Mouse (Mus musculus): ENCODE measurements around the gene Rimkla.
"Not testable (repeated sequence)": the region's sequence is repeated elsewhere in the genome, so short reads cannot be mapped to it uniquely, and the experiment has no call there.

Rimkla gene

DNA sequence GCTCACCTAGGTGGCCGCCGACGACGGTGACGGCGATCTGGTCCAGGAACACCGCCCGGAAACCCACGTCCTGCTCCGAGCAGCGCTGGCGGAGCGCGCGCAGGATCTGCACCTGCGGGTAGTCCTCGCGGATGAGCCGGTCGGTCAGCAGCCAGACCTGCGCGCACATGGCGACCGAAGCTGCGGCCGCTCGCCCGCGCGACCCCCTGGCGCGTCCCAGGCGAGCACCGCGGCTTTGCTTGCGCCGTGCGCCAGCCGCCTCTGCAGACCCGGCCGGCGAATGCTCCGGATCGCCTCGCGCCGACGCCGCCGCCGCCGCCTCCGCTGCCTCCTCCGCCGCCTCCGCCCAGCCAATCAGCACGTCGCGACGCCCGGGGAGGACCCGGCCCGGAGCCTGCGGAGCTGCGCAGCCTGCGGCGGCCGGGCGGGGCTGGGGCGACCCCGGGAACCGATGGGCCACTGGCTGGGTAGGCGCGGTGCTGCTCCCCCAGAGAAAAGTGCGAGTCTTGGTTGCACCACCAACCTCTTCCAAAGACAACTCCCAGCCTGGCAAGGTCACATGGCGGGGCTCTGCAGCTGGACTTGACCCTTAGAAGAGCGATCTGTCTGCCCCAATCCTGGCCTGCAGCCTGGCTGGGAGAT lies at the start of gene Rimkla:
Gene Rimkla, minus strand, starts transcription at position 338 of the 642 bp plus-strand sequence.
- ATAC-seq (ENCODE audit: insufficient number of reproducible peaks, low FRiP score, low TSS enrichment), result peak; percentile 90

DNA sequence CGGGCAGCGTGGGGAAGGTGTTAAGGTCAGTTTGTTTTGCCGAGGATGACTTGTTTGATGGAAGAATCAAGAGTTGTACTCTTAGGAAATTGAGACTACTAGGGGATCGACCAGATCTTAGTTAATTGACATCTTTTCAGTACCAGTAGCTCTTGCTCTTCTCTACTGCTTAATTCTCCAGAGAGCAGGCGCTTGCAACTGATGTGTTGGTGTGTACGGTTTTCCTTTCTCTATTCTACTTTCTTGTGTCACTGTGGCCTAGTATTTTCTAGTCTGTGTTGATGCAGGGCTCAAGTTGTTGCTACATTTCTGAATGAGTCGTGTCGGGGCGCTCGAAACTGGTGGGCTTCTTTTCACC lies 48.1 kb upstream of the Rimkla start:
- no peak for ATAC-seq (ENCODE audit: insufficient number of reproducible peaks, low FRiP score, low TSS enrichment)

- ATAC-seq (ENCODE audit: insufficient number of reproducible peaks, low FRiP score, low TSS enrichment), result peak; percentile 45
These were observed 47.6 kb upstream of the Rimkla start for GRCm38 (mm10) chr4:119539836-119540532.

DNA sequence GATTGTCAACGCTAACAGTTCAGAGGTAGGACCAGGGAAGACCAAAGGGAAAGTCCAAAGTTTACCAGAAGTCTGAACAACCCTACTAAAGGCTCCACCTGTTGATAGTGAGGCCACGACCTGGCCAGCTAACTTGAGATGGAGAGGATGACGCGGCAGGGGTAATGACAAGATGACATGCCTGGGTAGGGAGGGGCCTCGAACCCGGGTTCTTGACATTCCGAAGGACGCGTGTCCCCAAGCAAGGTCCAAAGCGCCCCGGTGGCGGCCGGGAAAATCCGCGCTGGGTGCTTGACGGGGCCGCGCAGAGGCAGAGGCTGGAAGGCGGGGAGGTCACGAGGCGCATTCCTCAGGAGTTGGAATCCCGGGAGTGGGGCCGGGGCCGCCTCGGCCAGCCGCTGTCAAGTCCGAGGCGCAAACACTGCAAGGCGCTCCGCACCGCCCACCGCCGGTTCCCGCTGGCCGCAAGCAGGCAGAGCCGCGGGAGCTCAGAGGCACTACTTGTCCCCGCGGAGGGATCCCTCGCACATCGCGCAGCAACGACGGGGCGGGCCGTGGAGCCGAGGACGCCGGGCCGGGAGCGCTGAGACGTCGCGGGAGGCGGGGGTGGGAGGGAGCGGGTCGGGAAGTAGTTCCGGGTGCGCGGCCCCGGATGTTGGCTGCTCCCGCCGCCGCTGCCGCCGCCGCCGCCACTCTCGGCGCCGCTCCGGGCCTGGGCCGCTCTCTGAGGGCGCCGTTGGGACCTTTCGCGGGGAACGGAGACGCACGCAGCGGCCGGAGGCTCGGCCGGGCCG lies 46.8 kb upstream of the Rimkla start, which contains the start of gene Frg2f1:
Gene Frg2f1, minus strand, starts transcription at position 499 of the 794 bp plus-strand sequence.
- ATAC-seq (ENCODE audit: insufficient number of reproducible peaks, low FRiP score, low TSS enrichment), result peak; percentile 86

GRCm38 (mm10) chr4:119537436-119537835 lies 45.0 kb upstream of the Rimkla start:
- no peak for ATAC-seq (ENCODE audit: insufficient number of reproducible peaks, low FRiP score, low TSS enrichment)

GRCm38 (mm10) chr4:119536615-119537014 lies 44.2 kb upstream of the Rimkla start, which contains the start of gene Foxj3:
Foxj3 (plus strand) TSS chr4:119537004.
- ATAC-seq (ENCODE audit: insufficient number of reproducible peaks, low FRiP score, low TSS enrichment), result not testable (repeated sequence)

DNA sequence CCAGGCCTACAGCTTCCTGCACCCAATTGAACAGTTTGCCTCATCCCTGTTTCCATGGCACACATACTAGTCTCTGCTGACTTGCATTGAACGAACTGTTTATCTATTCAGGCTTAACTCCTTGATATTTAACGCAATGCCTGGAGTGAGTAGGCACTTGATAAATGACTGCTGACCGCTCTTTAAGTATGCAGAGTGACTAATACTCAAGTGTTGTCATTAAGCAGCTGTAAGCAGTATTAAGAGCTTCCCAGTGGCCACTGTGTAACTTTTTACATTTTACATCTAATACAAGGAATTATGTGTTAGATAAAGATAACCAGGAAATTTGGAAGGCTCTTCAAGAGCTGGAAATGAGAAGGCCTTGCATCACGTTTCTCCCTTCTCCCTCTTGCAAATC lies 42.7 kb upstream of the Rimkla start:
- no peak for ATAC-seq (ENCODE audit: insufficient number of reproducible peaks, low FRiP score, low TSS enrichment)

- ATAC-seq (ENCODE audit: insufficient number of reproducible peaks, low FRiP score, low TSS enrichment), result no peak
These were observed 39.4 kb upstream of the Rimkla start for GRCm38 (mm10) chr4:119531813-119532212.

GRCm38 (mm10) chr4:119526329-119526845 lies 34.0 kb upstream of the Rimkla start:
- no peak for ATAC-seq (ENCODE audit: insufficient number of reproducible peaks, low FRiP score, low TSS enrichment)

DNA sequence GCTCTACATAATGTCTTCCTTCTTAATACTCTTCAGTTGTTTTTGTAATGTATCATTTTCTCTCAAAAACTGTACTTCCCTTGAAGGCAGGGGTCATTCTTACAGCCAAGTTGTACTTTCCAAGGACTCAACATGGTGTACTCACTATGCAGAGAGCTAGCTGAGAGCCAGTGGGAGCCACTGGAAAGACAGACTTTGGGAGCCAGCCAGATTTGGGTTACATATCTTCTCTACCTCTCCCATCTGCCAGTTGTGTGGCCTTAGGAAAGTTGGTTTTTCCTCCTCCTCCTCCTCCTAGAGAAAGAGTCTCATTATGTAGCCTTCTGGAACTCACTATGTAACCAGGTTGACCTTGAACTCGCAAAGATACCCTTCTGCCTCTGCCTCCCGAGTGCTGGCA lies 32.0 kb upstream of the Rimkla start:
- ATAC-seq (ENCODE audit: insufficient number of reproducible peaks, low FRiP score, low TSS enrichment), result no peak

GRCm38 (mm10) chr4:119524010-119524409 lies 31.6 kb upstream of the Rimkla start:
- ATAC-seq (ENCODE audit: insufficient number of reproducible peaks, low FRiP score, low TSS enrichment), result no peak

- ATAC-seq (ENCODE audit: insufficient number of reproducible peaks, low FRiP score, low TSS enrichment), result no peak
These were observed 31.1 kb upstream of the Rimkla start for GRCm38 (mm10) chr4:119523575-119523974.

DNA sequence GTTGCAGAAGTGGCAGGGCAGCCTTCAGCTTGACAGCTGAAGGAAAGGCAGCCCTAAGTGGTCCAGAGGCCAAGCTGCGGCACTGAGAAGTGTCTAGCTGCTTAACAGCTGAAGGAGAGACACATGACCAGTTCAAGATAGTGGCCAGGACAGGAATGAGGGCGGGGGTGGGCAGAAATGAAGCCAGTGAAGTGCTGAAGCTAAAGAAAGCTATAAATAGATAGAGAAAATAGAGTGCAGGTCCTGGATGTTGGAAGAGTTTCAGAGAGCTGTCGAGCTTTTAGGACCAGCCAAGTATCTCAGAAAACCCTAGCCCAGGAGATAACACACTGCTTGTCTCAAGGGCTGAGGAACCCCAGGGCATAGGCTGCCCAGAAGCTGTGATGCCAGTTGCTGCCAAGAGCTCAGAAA lies 20.3 kb upstream of the Rimkla start:
- no peak for ATAC-seq (ENCODE audit: insufficient number of reproducible peaks, low FRiP score, low TSS enrichment)

DNA sequence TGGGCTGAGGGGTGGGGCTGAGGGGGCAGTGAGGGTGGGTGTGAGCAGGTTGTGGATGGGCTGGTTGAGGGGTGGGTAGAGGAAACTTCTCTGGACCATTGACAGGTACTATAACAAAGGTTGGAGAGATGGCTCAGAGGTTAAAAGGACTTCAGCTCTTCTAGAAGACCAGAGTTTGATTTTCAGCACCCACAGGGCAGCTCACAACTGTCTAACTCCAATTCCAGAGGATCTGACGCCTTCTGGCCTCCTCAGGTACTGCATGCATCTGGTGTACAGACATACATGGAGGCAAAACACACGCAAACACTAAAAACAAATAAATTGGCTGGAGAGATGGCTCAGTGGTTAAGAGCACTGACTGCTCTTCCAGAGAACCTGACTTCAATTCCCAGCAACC lies 19.2 kb upstream of the Rimkla start:
- no peak for ATAC-seq (ENCODE audit: insufficient number of reproducible peaks, low FRiP score, low TSS enrichment)

DNA sequence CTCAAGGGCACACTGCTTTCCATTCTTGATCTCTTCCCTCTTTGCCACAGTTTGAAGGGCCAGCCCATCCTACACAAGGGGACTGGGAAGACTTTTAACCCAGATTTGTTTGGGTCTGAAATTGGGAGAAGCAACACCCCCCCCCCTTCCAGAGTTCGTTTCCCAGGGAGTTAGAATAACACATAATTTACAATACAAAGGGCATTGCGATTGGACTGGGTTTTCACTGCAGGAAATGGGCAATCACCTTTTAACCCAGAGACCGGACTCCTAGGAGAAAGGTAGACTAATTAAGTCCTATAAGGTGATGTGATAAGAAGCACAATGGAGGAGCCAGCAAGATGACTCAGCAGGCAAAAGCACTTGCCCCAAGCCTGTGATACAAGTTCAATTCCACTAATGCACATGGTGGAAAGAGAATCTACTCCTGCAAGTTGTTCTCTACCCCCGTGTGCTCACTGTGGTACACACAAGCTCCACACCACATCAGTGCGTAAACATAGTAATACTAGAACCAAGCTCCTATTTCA lies 6.0 kb upstream of the Rimkla start:
- no peak for ATAC-seq (ENCODE audit: insufficient number of reproducible peaks, low FRiP score, low TSS enrichment)

DNA sequence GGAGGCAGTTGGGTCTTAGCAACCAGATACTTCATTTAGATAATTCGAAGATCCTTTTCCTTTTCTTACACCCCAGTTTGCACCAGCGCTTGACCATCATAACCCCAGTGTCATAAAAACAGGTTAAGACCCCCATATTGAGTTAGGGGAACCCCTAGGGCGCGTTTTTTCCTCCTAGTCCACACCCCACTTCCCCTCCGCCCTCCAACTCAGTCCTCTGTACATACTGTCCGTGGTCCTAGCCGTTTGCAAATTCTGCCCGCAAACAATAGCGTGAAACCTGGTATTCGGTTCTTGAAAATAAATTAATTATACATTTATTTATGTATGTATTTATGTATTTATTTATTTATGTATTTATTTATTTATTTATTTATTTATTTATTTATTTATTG lies 502 bp upstream of the Rimkla start:
- no peak for ATAC-seq (ENCODE audit: insufficient number of reproducible peaks, low FRiP score, low TSS enrichment)

DNA sequence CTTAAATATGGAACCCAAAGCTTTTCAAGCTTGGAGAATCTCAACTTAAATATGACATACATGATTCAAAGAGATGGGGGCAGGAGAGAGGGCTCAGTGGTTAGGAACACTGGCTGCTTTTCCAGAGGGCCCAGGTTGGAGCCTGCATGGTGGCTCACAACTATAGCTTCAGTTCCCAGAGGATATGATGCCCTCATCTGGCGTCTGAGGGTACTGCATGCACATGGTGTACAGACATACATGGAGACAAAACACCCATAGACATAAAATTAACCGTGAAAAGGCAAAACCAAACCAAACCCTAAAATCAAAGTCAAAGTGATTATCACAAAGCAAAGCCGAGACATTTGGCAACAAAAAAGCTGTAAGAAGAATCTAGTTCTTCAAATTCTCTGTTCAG lies 1.6 kb downstream of the Rimkla start:
- no peak for ATAC-seq (ENCODE audit: insufficient number of reproducible peaks, low FRiP score, low TSS enrichment)

DNA sequence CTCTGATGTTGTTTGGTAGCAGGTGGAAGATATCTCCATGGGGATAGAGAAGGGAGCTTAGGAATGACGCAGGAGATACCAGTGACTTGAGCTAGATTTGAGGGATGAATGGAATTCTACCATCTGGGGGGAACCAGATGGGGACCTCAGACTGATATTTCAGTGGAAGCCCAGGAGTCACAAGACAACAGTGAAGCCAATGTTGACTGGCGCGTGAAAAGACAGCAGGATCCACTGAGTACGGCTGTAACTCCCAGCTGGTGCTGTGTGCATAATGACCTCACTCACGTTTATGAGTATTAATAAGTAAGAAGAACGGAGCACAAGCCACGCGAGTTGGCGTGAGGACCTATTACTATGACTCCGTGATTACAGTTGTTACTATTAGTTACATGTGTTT lies 2.8 kb downstream of the Rimkla start:
- no peak for ATAC-seq (ENCODE audit: insufficient number of reproducible peaks, low FRiP score, low TSS enrichment)

GRCm38 (mm10) chr4:119484882-119485281 lies 7.5 kb downstream of the Rimkla start:
- ATAC-seq (ENCODE audit: insufficient number of reproducible peaks, low FRiP score, low TSS enrichment), result no peak

GRCm38 (mm10) chr4:119483051-119483450 lies 9.4 kb downstream of the Rimkla start:
- ATAC-seq (ENCODE audit: insufficient number of reproducible peaks, low FRiP score, low TSS enrichment), result no peak

DNA sequence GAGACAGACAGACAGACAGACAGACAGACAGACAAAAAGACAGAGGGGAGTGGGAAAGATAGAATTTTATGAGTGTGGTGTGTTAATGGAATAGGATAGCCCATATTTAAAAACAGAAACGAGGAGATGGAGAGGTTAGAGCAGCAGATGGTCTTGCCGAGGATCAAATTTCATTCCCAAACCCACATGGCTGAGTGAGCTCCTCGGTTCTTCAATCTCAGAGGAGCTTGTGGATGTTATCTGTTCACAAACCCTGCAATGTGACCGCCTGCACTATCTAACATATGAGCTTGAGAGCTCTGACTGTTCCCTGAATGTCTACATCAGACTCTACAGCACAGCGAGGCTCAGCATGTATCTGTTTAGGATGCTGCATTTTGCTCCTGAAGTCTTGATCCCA lies 19.3 kb downstream of the Rimkla start:
- no peak for ATAC-seq (ENCODE audit: insufficient number of reproducible peaks, low FRiP score, low TSS enrichment)
